Mouse (Mus musculus) C2C12 (cell line): ENCODE data around the gene Gm14325.
"Not testable (repeated sequence)": the region's sequence is repeated elsewhere in the genome, so short reads cannot be mapped to it uniquely, and the experiment has no call there.

Source experiments
- CEBPB ChIP-seq: IDR thresholded peaks from one replicate; pipeline ENCODE4 v1.6.1; 2011; ENCODE audit warnings: low read depth, mild to moderate bottlenecking, control low read depth, moderate library complexity
- CTCF ChIP-seq: IDR thresholded peaks from one replicate; pipeline ENCODE4 v1.5.1; 2011; ENCODE audit not compliant: control insufficient read depth, insufficient read depth, insufficient read length
- MAX ChIP-seq: IDR thresholded peaks from one replicate; pipeline ENCODE4 v1.6.1; 2011; ENCODE audit warnings: mild to moderate bottlenecking, control low read depth

DNA sequence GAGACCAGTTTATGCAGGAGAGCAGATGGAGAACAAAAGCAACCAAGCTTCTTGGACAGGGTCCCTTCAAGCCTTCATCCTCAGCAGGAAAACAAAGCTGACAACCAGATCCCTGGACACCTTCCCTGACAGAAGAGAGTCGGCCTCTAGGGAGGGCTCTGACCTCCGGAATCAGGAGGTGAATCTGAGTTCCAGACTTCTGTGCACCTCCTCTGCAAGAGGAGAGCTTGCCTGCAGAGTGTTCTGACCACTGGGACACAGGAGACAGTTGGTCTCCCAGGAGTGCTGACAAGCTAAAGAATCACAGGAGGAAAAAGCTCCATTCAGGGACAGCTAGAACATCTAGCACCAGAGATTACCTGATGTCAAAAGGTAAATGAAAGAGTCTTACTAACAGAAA lies 22.1 kb upstream of the Gm14325 start:
- not testable (repeated sequence) for TF ChIP-seq CEBPB, CTCF, MAX
